Comparison of ENCODE assay signal across 15 mouse cellular contexts in genomic region chr1:90969881-90970390, GRCm38 (mm10). TPM values are rescaled to one million over a fixed set of nuclear protein-coding genes. Genes with fewer than 3 reads are reported as not detected.
DNase-seq lines count a peak whose midpoint lies in the region; ATAC-seq and TF ChIP-seq lines count a peak whose summit lies in the region.
"Had no signal": no experiment of that assay in that cellular context is flagged by ENCODE, and none has a peak within 500 bp of the region (broad histone marks: within the 10 kb centered on the region; RNA-seq: fewer than 3 reads in every experiment).

No protein-coding gene starts in this region.

- H3K4me3 ChIP-seq in kidney, postnatal 0 days (replicated peaks; ENCODE audit: low read depth, low read length), result no peak overlapping the region
- H3K4me3 ChIP-seq: forebrain, embryonic 10.5 days; midbrain, embryonic 13.5 days had no signal

- H3K27me3 ChIP-seq in kidney, postnatal 0 days (ENCODE audit: insufficient read depth, low read length), result no peaks in the 10 kb centered on the region

- H3K4me1 ChIP-seq in kidney, postnatal 0 days (replicated peaks; ENCODE audit: insufficient read depth, low read length), result peaks cover 7% of the 10 kb centered on the region; the same call in 1 of the 2 replicates

- H3K9ac ChIP-seq in kidney, postnatal 0 days (ENCODE audit: low read depth, low read length), result no peak overlapping the region
- H3K9ac ChIP-seq: midbrain, embryonic 13.5 days had no signal

- no peaks in the 10 kb centered on the region for H3K36me3 ChIP-seq in kidney, postnatal 0 days (ENCODE audit: insufficient read depth, low read length)
- H3K36me3 ChIP-seq: forebrain, embryonic 10.5 days; midbrain, embryonic 13.5 days had no signal

- H3K27ac ChIP-seq in kidney, postnatal 0 days, result peak overlapping the region; percentile 80; the same call in 1 of the 2 replicates
- H3K27ac ChIP-seq: forebrain, embryonic 10.5 days; midbrain, embryonic 13.5 days had no signal

- DNase-seq in kidney, adult 8-10 months, result peak; percentile 21 to 39
- DNase-seq in kidney, postnatal 14 days, result no peak
- DNase-seq in lung, postnatal 36 days, result peak; percentile 23
- DNase-seq in lung, postnatal 14 days, result no peak
- no peak for DNase-seq in kidney, postnatal 0 days (ENCODE audit: low spot score)
- DNase-seq in layer of hippocampus, adult 9-11 months, result no peak
- no peak for DNase-seq in urinary bladder, postnatal 10 days (ENCODE audit: low spot score)
- DNase-seq: adrenal gland, postnatal 36 days; cerebellum, postnatal 10 days; heart, adult 18-20 months; heart, postnatal 10 days; right cerebral cortex, postnatal 25 days had no signal

- TF ChIP-seq CTCF in kidney, postnatal 0 days (IDR thresholded peaks at IDR 0.05; ENCODE audit: low read depth), result no peak

- no peak for ATAC-seq in kidney, postnatal 0 days (replicated peaks; ENCODE audit: low FRiP score, low read depth)
- ATAC-seq: hindbrain, embryonic 16.5 days; midbrain, embryonic 13.5 days had no signal

- no peak overlapping the region for H3K4me2 ChIP-seq in kidney, postnatal 0 days (ENCODE audit: low read length)
- H3K4me2 ChIP-seq: midbrain, embryonic 13.5 days had no signal

- 69% methylated on average over 10 of the region's 10 CpGs for WGBS in kidney, postnatal 0 days

- no peaks in the 10 kb centered on the region for H3K9me3 ChIP-seq in kidney, postnatal 0 days (replicated peaks; ENCODE audit: low read length)
- H3K9me3 ChIP-seq: forebrain, embryonic 10.5 days; midbrain, embryonic 13.5 days had no signal

RNA-seq across cellular contexts. Expression of gene Rab17, which starts 0.5 kb away (rescaled TPM):
- polyA plus RNA-seq in kidney, postnatal 0 days (2015; fragmentation: Nextera tagmentation; extraction: Ambion mirVana), result 21.3 and 23.3 TPM in 2 replicates
- polyA plus RNA-seq: midbrain, embryonic 13.5 days had no signal

RNA-seq across cellular contexts. Expression of gene Prlh, which starts 17.0 kb away (rescaled TPM):
- polyA plus RNA-seq in kidney, postnatal 0 days (2015; fragmentation: Nextera tagmentation; extraction: Ambion mirVana), result not detected in 2 replicates
- polyA plus RNA-seq: forebrain, embryonic 10.5 days; hindbrain, embryonic 16.5 days; midbrain, embryonic 13.5 days had no signal

RNA-seq across cellular contexts. Expression of gene Lrrfip1, which starts 28.6 kb away (rescaled TPM):
- 46.3 and 56.9 TPM in 2 replicates for polyA plus RNA-seq in kidney, postnatal 0 days (2015; fragmentation: Nextera tagmentation; extraction: Ambion mirVana)

RNA-seq across cellular contexts. Expression of gene Mlph, which starts 55.1 kb away (rescaled TPM):
- 0.34 and 0.93 TPM in 2 replicates for polyA plus RNA-seq in kidney, postnatal 0 days (2015; fragmentation: Nextera tagmentation; extraction: Ambion mirVana)

Comparison
In these comparisons a context has a peak if more than half of its experiments do, and no peak if none do; other contexts are left out.
1. DNase-seq: peak in kidney, adult 8-10 months (2 of 2) and lung, postnatal 36 days (single experiment); none in kidney, postnatal 14 days (single experiment), lung, postnatal 14 days (single experiment), kidney, postnatal 0 days (single experiment), layer of hippocampus, adult 9-11 months (single experiment) and urinary bladder, postnatal 10 days (single experiment).